Mouse (Mus musculus) C2C12 (cell line): ENCODE data around the gene Agrn. TPM values are rescaled to one million over a fixed set of nuclear protein-coding genes. Genes with fewer than 3 reads are reported as not detected.
"Not testable (repeated sequence)": the region's sequence is repeated elsewhere in the genome, so short reads cannot be mapped to it uniquely, and the experiment has no call there.

ENCODE experiments used
- H3K27me3 ChIP-seq: one replicate; pipeline ENCODE4 v1.6.1; 2011; ENCODE audit not compliant: control insufficient read depth, insufficient read depth, insufficient read length
- H3K36me3 ChIP-seq: one replicate; pipeline ENCODE4 v1.6.1; 2011; ENCODE audit not compliant: control insufficient read depth, insufficient read depth
- H3K4me3 ChIP-seq: one replicate; pipeline ENCODE4 v1.5.1; 2011; ENCODE audit warnings: mild to moderate bottlenecking, control low read depth; ENCODE audit not compliant: poor library complexity, insufficient read depth, severe bottlenecking
- H3K79me2 ChIP-seq: one replicate; pipeline ENCODE4 v1.6.1; 2011; ENCODE audit not compliant: control insufficient read depth, insufficient read depth
- H3K79me3 ChIP-seq: one replicate; pipeline ENCODE4 v1.6.1; 2011; ENCODE audit warnings: low read depth, control low read depth
- H3ac ChIP-seq: one replicate; pipeline ENCODE3; 2011; ENCODE audit warnings: low read depth; ENCODE audit not compliant: control insufficient read depth, insufficient read length
- CEBPB ChIP-seq: IDR thresholded peaks from one replicate; pipeline ENCODE4 v1.6.1; 2011; ENCODE audit warnings: low read depth, mild to moderate bottlenecking, control low read depth, moderate library complexity
- CTCF ChIP-seq: IDR thresholded peaks from one replicate; pipeline ENCODE4 v1.5.1; 2011; ENCODE audit not compliant: control insufficient read depth, insufficient read depth, insufficient read length
- FOSL1 ChIP-seq: IDR thresholded peaks from one replicate; pipeline ENCODE4 v1.8.0; 2011; ENCODE audit warnings: mild to moderate bottlenecking, low read length; ENCODE audit not compliant: poor library complexity, insufficient read depth, severe bottlenecking
- MAX ChIP-seq: IDR thresholded peaks from one replicate; pipeline ENCODE4 v1.6.1; 2011; ENCODE audit warnings: mild to moderate bottlenecking, control low read depth
- MYOD1 ChIP-seq: IDR thresholded peaks from one replicate; pipeline ENCODE4 v1.6.1; 2011; ENCODE audit warnings: low read depth; ENCODE audit not compliant: control insufficient read depth, insufficient read length
- MYOG ChIP-seq: IDR thresholded peaks from one replicate; pipeline ENCODE4 v1.6.1; 2011; ENCODE audit not compliant: control insufficient read depth, insufficient read length; ENCODE audit errors: extremely low read depth
- USF1 ChIP-seq: IDR thresholded peaks from one replicate; pipeline ENCODE4 v1.6.1; 2011; ENCODE audit warnings: low read depth, mild to moderate bottlenecking, control low read depth, moderate library complexity
- polyA plus RNA-seq: library from polyadenylated mRNA; unstranded; fragments of >200 nt; fragmentation: generic; extraction: Trizol; gene quantifications from one replicate; pipeline ENCODE4 v1.2.1, GENCODE M21; 2012; ENCODE audit warnings: missing spikeins

The Agrn gene
- polyA plus RNA-seq, 1 experiment, result 16.7 TPM

DNA sequence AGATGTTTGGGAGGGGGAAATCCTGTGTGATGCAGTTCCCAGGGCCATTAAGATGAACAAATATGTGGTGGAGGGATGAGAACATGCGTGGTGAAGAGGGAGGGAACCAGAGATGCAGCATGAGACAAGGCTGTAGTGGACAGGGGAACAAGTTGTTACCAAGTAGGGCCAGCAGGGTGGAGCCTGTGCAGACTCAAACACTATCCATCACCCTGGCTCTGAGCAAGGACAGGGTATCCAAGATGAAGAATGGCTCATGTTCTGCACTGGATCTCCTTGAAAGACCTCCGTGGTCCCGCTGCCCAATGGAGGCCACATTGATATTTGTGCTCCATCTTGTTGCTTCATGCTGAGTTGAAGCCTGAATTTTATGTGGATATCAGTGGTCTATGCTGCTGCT, 42.5 kb downstream of the Agrn start:
- Histone ChIP-seq H3K27me3 (no peaks in the 10 kb centered on the region), H3K4me3 (no peak overlapping the region), H3K36me3 (no peaks in the 10 kb centered on the region), H3K79me3 (no peaks in the 10 kb centered on the region), H3ac (no peak overlapping the region), H3K79me2 (no peaks in the 10 kb centered on the region)
- no peak for TF ChIP-seq MYOG
- no peak for TF ChIP-seq CEBPB
- no peak for TF ChIP-seq USF1
- TF ChIP-seq MYOD1, result no peak
- TF ChIP-seq CTCF, result no peak
- no peak for TF ChIP-seq FOSL1
- no peak for TF ChIP-seq MAX

DNA sequence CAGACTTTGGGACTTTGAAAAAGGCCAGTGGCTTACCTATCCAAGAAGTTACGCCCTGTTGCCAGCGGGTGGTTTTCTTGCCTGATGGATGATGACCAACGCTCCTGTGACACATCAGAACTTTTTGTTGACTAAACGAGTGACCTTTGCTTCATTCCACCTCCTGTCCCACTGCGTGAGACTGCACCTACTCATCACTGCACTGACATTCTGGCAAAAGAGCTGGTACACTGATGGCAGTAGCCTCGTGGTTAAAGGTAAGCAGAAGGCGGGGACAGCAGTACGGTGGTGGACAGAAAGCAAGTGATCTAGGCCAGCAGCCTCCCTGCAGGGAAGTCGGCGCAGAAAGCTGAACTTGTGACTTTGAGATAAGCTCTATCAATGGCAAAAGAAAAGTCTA, 46.4 kb downstream of the Agrn start:
- H3K36me3 ChIP-seq, H3K79me2 ChIP-seq, H3ac ChIP-seq, H3K27me3 ChIP-seq, H3K79me3 ChIP-seq, H3K4me3 ChIP-seq: not testable (repeated sequence)

DNA sequence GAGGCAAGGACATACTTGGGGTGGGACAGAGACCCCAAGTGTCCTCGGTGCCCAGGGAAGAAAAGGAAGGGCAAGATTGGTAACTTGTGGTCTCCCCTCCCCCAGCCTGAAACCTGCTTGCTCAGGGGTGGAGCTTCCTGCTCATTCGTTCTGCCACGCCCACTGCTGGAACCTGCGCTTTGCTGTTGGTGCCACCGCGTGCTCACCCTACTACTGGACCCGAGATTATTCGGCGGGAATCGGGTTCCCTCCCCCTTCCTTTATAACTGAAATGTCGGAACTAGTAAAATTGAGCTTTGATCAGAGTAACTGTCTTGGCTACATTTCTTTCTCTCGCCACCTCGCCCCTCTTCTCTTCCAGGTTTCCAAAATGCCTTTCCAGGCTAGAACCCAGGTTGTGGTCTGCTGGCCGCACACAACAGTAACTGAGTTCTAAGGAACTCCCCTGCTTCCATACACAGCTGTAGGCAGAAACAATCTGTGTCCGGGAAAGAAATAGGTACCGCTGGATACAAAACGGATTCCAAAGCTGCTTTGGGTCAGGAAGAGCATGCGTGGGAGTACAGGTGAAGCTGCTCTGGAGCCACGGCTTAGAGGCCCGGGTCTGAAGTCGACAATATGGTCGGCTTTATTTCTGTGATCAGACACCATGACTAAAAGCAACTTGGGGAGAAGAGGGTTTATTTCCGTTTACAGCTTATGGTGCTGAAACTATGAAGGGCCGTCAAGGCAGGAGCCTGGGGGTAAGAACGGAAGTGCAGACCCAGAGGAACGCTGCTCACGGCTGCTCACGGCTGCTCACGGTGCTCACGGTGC, 60.8 kb downstream of the Agrn start:
- Histone ChIP-seq H3K27me3 (no peaks in the 10 kb centered on the region), H3K79me2 (no peaks in the 10 kb centered on the region), H3K36me3 (no peaks in the 10 kb centered on the region), H3K4me3 (no peak overlapping the region), H3ac (no peak overlapping the region), H3K79me3 (no peaks in the 10 kb centered on the region)
- TF ChIP-seq MAX, result no peak
- TF ChIP-seq MYOD1, result no peak
- no peak for TF ChIP-seq FOSL1
- no peak for TF ChIP-seq MYOG
- no peak for TF ChIP-seq USF1
- no peak for TF ChIP-seq CTCF
- TF ChIP-seq CEBPB, result no peak

DNA sequence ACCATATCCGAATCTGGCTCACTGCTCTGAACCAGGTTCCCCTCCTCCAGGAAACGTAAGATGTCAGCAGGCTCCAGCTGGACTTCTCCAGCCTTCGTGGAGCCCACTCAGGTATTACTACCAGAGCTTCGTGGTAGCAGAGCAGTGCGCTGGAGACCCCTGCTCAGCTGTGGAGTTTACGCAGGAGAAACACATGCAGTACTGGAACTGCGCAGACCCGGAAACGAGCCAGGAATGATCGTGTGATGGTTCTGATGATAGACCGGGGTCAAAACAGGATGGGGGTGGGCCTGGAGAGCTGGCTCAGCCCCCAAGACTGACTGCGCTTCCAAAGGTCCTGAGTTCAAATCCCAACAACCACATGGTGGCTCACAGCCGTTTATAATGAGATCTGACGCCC, 61.5 kb downstream of the Agrn start:
- Histone ChIP-seq H3K27me3 (no peaks in the 10 kb centered on the region), H3K36me3 (no peaks in the 10 kb centered on the region), H3ac (no peak overlapping the region), H3K79me3 (no peaks in the 10 kb centered on the region), H3K79me2 (no peaks in the 10 kb centered on the region), H3K4me3 (no peak overlapping the region)
- no peak for TF ChIP-seq CEBPB
- no peak for TF ChIP-seq CTCF
- no peak for TF ChIP-seq USF1
- TF ChIP-seq FOSL1, result no peak
- TF ChIP-seq MYOG, result no peak
- TF ChIP-seq MAX, result no peak
- no peak for TF ChIP-seq MYOD1

DNA sequence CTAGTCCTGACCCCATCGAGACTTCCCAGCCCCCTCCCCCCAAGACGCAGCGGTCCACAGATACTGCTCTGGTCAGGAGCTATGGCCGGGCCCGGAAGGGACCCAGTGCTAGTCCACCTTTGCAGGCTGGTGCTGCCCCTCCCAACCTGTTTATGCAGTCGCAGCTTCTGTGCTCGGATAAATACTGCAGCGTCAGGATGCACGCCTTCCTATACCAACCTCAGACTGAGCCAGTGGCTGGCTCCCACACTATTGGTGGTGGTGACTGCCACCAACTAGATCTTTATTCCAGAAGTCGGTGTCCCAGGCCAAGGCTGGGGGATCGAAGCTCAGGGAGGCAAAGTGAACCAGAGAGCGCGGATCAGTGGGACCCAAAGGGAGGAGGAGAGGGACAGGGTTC, 62.2 kb downstream of the Agrn start:
- Histone ChIP-seq H3K4me3 (no peak overlapping the region), H3K79me2 (no peaks in the 10 kb centered on the region), H3K36me3 (no peaks in the 10 kb centered on the region), H3K27me3 (no peaks in the 10 kb centered on the region), H3K79me3 (no peaks in the 10 kb centered on the region), H3ac (no peak overlapping the region)
- TF ChIP-seq CEBPB (no peak), MAX (no peak), MYOG (no peak)

DNA sequence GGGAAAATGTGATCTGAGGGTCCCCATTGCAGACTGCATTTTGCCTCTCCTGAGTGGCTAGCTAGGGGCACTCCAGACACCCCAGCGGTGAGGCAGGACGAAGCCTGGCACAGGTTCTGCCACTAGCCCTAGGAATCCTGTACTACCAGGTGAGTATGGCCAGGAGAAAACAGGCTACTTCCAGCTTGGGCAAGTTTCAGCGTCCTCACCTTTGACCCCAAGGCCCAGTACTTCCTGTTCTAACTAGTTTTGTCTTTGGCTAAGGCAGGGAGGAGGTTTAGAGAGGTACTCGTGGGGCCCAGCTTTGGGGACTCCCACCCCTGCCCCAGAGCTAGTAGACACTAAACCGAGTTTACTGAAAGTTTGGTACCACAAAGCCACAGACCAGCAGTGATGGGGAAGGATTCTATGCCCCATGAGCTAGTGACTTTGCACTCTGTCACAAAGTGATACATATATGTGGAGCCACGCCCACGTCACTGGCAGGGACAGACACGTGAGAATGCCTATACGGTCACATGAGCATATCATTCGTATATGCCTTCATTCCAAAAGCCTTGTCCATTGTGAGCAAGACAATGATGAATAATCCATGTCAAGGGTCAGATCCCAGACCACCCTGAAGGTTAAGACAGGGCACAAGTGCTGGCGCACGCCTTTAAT, 63.2 kb downstream of the Agrn start:
- Histone ChIP-seq H3ac (no peak overlapping the region), H3K27me3 (no peaks in the 10 kb centered on the region), H3K79me3 (no peaks in the 10 kb centered on the region), H3K4me3 (no peak overlapping the region), H3K79me2 (no peaks in the 10 kb centered on the region), H3K36me3 (no peaks in the 10 kb centered on the region)
- no peak for TF ChIP-seq CEBPB
- no peak for TF ChIP-seq CTCF
- TF ChIP-seq MYOG, result no peak
- TF ChIP-seq MAX, result no peak
